Mouse (Mus musculus) embryonic fibroblast, embryonic 13.5 days (primary cell): ENCODE results near the gene Fkbp2.

Experiments used
- CTCF ChIP-seq: IDR thresholded peaks from 2 replicates; pipeline ENCODE4 v1.5.1; 2011; ENCODE audit warnings: mild to moderate bottlenecking, control low read depth, low read length, moderate library complexity, borderline replicate concordance; ENCODE audit not compliant: insufficient read depth
- POLR2A ChIP-seq: IDR thresholded peaks from 2 replicates; pipeline ENCODE4 v1.6.1; 2011; ENCODE audit warnings: low read depth, mild to moderate bottlenecking, control low read depth, low read length, moderate library complexity

GRCm38 (mm10) chr19:6974211-6975205 is 5.8 kb downstream of the Fkbp2 start, which contains the start of gene Ppp1r14b:
- TF ChIP-seq CTCF (no peak), POLR2A (peak; percentile 92)
